Mouse (Mus musculus): Measurements from ENCODE around the gene Noc4l.

GRCm38 (mm10) chr5:110609425-110609824 lies 43.8 kb downstream of the Noc4l start:
- no peak for TF ChIP-seq CTCF (IDR thresholded peaks at IDR 0.05)
- TF ChIP-seq EP300 (IDR thresholded peaks at IDR 0.05): no peak
